Mouse (Mus musculus) CH12.LX (cell line): ENCODE results near the gene Dusp16. TPM values are rescaled to one million over a fixed set of nuclear protein-coding genes. Genes with fewer than 3 reads are reported as not detected.

Source experiments
- DNase-seq: peaks from one replicate; pipeline ENCODE4 v3.0.0-alpha.2; 2013; ENCODE audit errors: extremely low read depth
- H3K27ac ChIP-seq: 2 replicates; pipeline ENCODE4 v1.5.1; 2012; ENCODE audit warnings: low read depth, mild to moderate bottlenecking, control low read depth, moderate library complexity; ENCODE audit not compliant: insufficient read depth
- H3K27me3 ChIP-seq: replicated peaks from 2 replicates; pipeline ENCODE3; 2012; ENCODE audit warnings: inconsistent platforms
- H3K36me3 ChIP-seq, 2 experiments: replicated peaks in 1 of 2; 2 replicates each; pipeline versions ENCODE3 to v1.6.1; 2012; ENCODE audit warnings: inconsistent platforms in 1 of 2, low read length in 1 of 2, mild to moderate bottlenecking in 1 of 2, mixed read lengths in 1 of 2, moderate library complexity in 1 of 2; ENCODE audit not compliant: control insufficient read depth in 1 of 2, insufficient read depth in 1 of 2
- H3K4me1 ChIP-seq, 2 experiments: 2 replicates each; pipeline ENCODE4 v1.6.1; 2012; ENCODE audit warnings: inconsistent platforms in 1 of 2, moderate library complexity in 1 of 2; ENCODE audit not compliant: insufficient read depth in 2 of 2, control insufficient read depth in 1 of 2
- H3K4me2 ChIP-seq: 2 replicates; pipeline ENCODE4 v1.6.1; 2012; ENCODE audit warnings: low read depth, mild to moderate bottlenecking, control low read depth; ENCODE audit not compliant: poor library complexity, insufficient read depth, severe bottlenecking
- H3K4me3 ChIP-seq, 3 experiments: fragments of 150-350 bp in 1 of 3; sonication (generic) in 1 of 3; replicated peaks in 1 of 3; 2 replicates each; pipeline versions ENCODE3 to v1.5.1; 2011 to 2012; ENCODE audit warnings: low read depth in 2 of 3, low read length in 2 of 3, mild to moderate bottlenecking in 2 of 3, moderate library complexity in 2 of 3, control low read depth in 1 of 3, improper control_type of control experiment in 1 of 3, inconsistent platforms in 1 of 3, mixed read lengths in 1 of 3; ENCODE audit not compliant: poor library complexity in 1 of 3
- H3K79me2 ChIP-seq: replicated peaks from 2 replicates; pipeline ENCODE4 v1.6.1; 2012; ENCODE audit warnings: mild to moderate bottlenecking, moderate library complexity; ENCODE audit not compliant: control insufficient read depth, poor library complexity, insufficient read depth, severe bottlenecking; ENCODE audit errors: extremely low read depth
- H3K9ac ChIP-seq: 2 replicates; pipeline ENCODE4 v1.6.1; 2012; ENCODE audit warnings: low read depth, mild to moderate bottlenecking, control low read depth, moderate library complexity; ENCODE audit not compliant: insufficient read depth
- H3K9me3 ChIP-seq: replicated peaks from 2 replicates; pipeline ENCODE3; 2012; ENCODE audit warnings: low read length, inconsistent platforms, mixed read lengths
- BHLHE40 ChIP-seq: IDR thresholded peaks from 2 replicates; pipeline ENCODE4 v1.6.1; 2011; ENCODE audit warnings: mild to moderate bottlenecking, low read depth, low read length, improper control_type of control experiment
- CHD1 ChIP-seq: IDR thresholded peaks from 2 replicates; pipeline ENCODE4 v1.6.1; 2012; ENCODE audit warnings: low read depth, low read length, improper control_type of control experiment, inconsistent platforms
- CHD2 ChIP-seq: IDR thresholded peaks from 2 replicates; pipeline ENCODE4 v1.6.1; 2011; ENCODE audit warnings: low read length, improper control_type of control experiment
- ELF1 ChIP-seq: IDR thresholded peaks from 2 replicates; pipeline ENCODE4 v1.6.1; 2014; ENCODE audit warnings: low read depth, mild to moderate bottlenecking, inconsistent platforms, low read length, improper control_type of control experiment
- EP300 ChIP-seq: IDR thresholded peaks from 2 replicates; pipeline ENCODE4 v1.6.1; 2011; ENCODE audit warnings: low read length, improper control_type of control experiment
- ETS1 ChIP-seq: conservative IDR thresholded peaks from 2 replicates; pipeline ENCODE4 v1.6.1; 2012; ENCODE audit warnings: low read depth, mild to moderate bottlenecking, inconsistent platforms, low read length, improper control_type of control experiment, moderate library complexity
- GABPA ChIP-seq: IDR thresholded peaks from 2 replicates; pipeline ENCODE4 v1.6.1; 2012; ENCODE audit warnings: low read depth, low read length, improper control_type of control experiment, inconsistent platforms; ENCODE audit not compliant: insufficient replicate concordance
- IRF4 ChIP-seq: IDR thresholded peaks from 2 replicates; pipeline ENCODE4 v1.6.1; 2014; ENCODE audit warnings: low read depth, mild to moderate bottlenecking, inconsistent platforms, low read length, improper control_type of control experiment
- JUND ChIP-seq: conservative IDR thresholded peaks from 2 replicates; pipeline ENCODE4 v1.6.1; 2011; ENCODE audit warnings: low read depth, low read length, improper control_type of control experiment
- KAT2A ChIP-seq: IDR thresholded peaks from 2 replicates; pipeline ENCODE4 v1.6.1; 2012; ENCODE audit warnings: low read length, improper control_type of control experiment, inconsistent platforms; ENCODE audit not compliant: insufficient replicate concordance
- MAFK ChIP-seq: IDR thresholded peaks from 2 replicates; pipeline ENCODE4 v1.6.1; 2011; ENCODE audit warnings: low read length, improper control_type of control experiment; ENCODE audit not compliant: insufficient replicate concordance
- MAX ChIP-seq: IDR thresholded peaks from 2 replicates; pipeline ENCODE4 v1.6.1; 2011; ENCODE audit warnings: low read length, improper control_type of control experiment
- MAZ ChIP-seq: IDR thresholded peaks from 2 replicates; pipeline ENCODE4 v1.6.1; 2012; ENCODE audit warnings: low read depth, mild to moderate bottlenecking, inconsistent platforms, low read length, improper control_type of control experiment, moderate library complexity
- MEF2A ChIP-seq: IDR thresholded peaks from 2 replicates; pipeline ENCODE4 v1.6.1; 2014; ENCODE audit warnings: low read depth, mild to moderate bottlenecking, inconsistent platforms, low read length, improper control_type of control experiment, borderline replicate concordance
- MXI1 ChIP-seq: IDR thresholded peaks from 2 replicates; pipeline ENCODE4 v1.6.1; 2011; ENCODE audit warnings: mild to moderate bottlenecking, low read depth, low read length, improper control_type of control experiment
- MYC ChIP-seq: IDR thresholded peaks from 2 replicates; pipeline ENCODE4 v1.6.1; 2011; ENCODE audit warnings: low read depth, mild to moderate bottlenecking, improper control_type of control experiment, low read length
- NRF1 ChIP-seq: IDR thresholded peaks from 2 replicates; pipeline ENCODE4 v1.6.1; 2014; ENCODE audit warnings: low read depth, mild to moderate bottlenecking, inconsistent platforms, low read length, improper control_type of control experiment, moderate library complexity
- POLR2A ChIP-seq: IDR thresholded peaks from 2 replicates; pipeline ENCODE4 v1.6.1; 2011; ENCODE audit warnings: low read depth, mild to moderate bottlenecking, improper control_type of control experiment, low read length
- POLR2AphosphoS2 ChIP-seq: IDR thresholded peaks from 2 replicates; pipeline ENCODE4 v1.6.1; 2011; ENCODE audit warnings: low read depth, low read length, improper control_type of control experiment
- RCOR1 ChIP-seq: conservative IDR thresholded peaks from 2 replicates; pipeline ENCODE4 v1.6.1; 2012; ENCODE audit warnings: low read depth, mild to moderate bottlenecking, inconsistent platforms, low read length, improper control_type of control experiment
- SIN3A ChIP-seq: IDR thresholded peaks from 2 replicates; pipeline ENCODE4 v1.6.1; 2012; ENCODE audit warnings: low read length, improper control_type of control experiment, inconsistent platforms
- TBP ChIP-seq: conservative IDR thresholded peaks from 2 replicates; pipeline ENCODE4 v1.6.1; 2011; ENCODE audit warnings: low read depth, low read length, improper control_type of control experiment
- UBTF ChIP-seq: IDR thresholded peaks from 2 replicates; pipeline ENCODE4 v1.6.1; 2012; ENCODE audit warnings: low read depth, mild to moderate bottlenecking, inconsistent platforms, low read length, improper control_type of control experiment, moderate library complexity
- USF1 ChIP-seq: IDR thresholded peaks from 2 replicates; pipeline ENCODE4 v1.6.1; 2014; ENCODE audit warnings: low read depth, mild to moderate bottlenecking, inconsistent platforms, low read length, improper control_type of control experiment
- USF2 ChIP-seq: conservative IDR thresholded peaks from 2 replicates; pipeline ENCODE4 v1.6.1; 2011; ENCODE audit warnings: low read depth, low read length, improper control_type of control experiment
- ZKSCAN1 ChIP-seq: IDR thresholded peaks from 2 replicates; pipeline ENCODE4 v1.6.1; 2012; ENCODE audit warnings: low read depth, inconsistent platforms, low read length, improper control_type of control experiment, borderline replicate concordance
- ZMIZ1 ChIP-seq: IDR thresholded peaks from 2 replicates; pipeline ENCODE4 v1.6.1; 2012; ENCODE audit warnings: low read depth, mild to moderate bottlenecking, inconsistent platforms, low read length, improper control_type of control experiment
- ZNF384 ChIP-seq: IDR thresholded peaks from 2 replicates; pipeline ENCODE4 v1.6.1; 2012; ENCODE audit warnings: low read depth, low read length, improper control_type of control experiment, inconsistent platforms
- dilution Hi-C: fragments of 300-500 bp; cut with MboI; formaldehyde crosslinking; loops from 2 replicates; pipeline ENCODE4 v1.14.3; 2020; ENCODE audit warnings: low sequenced_read_pairs; ENCODE audit not compliant: extremely low pct_unique_long_range_greater_than_20kb, extremely low pct_ligation_motif_present
- in situ Hi-C: fragments of 300-500 bp; cut with MboI; formaldehyde crosslinking; loops from 3 replicates; pipeline ENCODE4 v1.14.3; 2019; ENCODE audit warnings: low sequenced_read_pairs, low pct_ligation_motif_present, low pct_unique_long_range_greater_than_20kb, mixed read lengths
- polyA plus RNA-seq: library from polyadenylated mRNA; unstranded; fragments of >175 nt; gene quantifications from 2 replicates; pipeline ENCODE4 v1.2.1, GENCODE M21; 2012; ENCODE audit warnings: low read depth; ENCODE audit not compliant: insufficient read length
- total RNA-seq, 2 experiments: library from RNA; depleted of rRNA; stranded (reverse); fragments of 300-350 nt in 1 of 2; fragments of >200 nt in 1 of 2; gene quantifications; 2 replicates each; pipeline ENCODE4 v1.2.3; 2012 to 2014

Gene Dusp16
- total and polyA plus RNA-seq, 3 experiments: 3.7 to 13.1 (median 10.6) TPM

DNA sequence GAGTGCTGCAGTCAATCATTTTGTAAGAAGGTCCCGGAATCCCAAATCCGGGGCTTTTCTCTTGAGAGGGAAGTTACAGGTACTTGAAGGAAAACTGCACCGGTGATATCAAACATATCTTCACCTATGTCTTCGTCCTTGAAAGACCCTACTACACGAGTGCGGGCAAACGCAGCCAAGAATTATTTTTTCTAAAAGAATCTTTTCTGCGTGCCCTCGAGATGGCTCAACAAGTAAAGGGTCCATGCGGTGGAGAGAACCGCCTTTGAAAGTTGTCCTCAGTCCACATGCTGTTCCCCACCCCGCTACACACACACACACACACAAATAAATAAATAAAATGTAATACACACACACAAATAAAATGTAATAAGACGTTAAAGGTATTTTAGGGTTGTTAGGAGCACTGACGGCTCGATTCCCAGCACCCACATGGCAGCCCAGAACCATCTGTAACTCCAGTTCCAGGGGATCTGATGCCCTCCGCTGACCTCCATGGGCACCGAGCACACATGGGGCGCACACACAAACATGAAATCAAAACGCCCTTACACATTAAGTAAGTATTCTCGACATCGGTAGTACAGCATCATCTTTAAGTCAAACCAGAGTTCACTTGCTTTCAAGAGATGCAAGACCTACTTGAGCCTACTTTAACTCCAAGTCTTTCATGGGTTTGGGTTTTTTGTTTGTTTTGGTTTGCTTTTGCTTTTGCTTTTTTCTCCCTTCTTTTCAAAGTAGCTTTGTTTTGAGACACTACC, 801 bp upstream of the Dusp16 start:
- in situ Hi-C loops (no loop called here), dilution Hi-C loops (no loop called here)
- TF ChIP-seq ELF1 (no peak), POLR2AphosphoS2 (no peak), SIN3A (no peak; the same call in 1 of the 2 replicates), ZNF384 (no peak), CHD1 (no peak), ETS1 (no peak), MAFK (no peak), RCOR1 (no peak), CHD2 (no peak)
- H3K27ac ChIP-seq: no peak overlapping the region; the same call in 1 of the 2 replicates
- H3K9me3 ChIP-seq: no peaks in the 10 kb centered on the region
- H3K27me3 ChIP-seq: peaks cover 2% of the 10 kb centered on the region
- H3K9ac ChIP-seq: peak overlapping the region; percentile 91
- H3K4me2 ChIP-seq: peak overlapping the region; percentile 84
- peak overlapping the region; percentile 37 to 64 (median 55) for H3K4me3 ChIP-seq
- peaks cover 25% of the 10 kb centered on the region for H3K79me2 ChIP-seq
- H3K4me1 ChIP-seq: peaks cover 3 to 20% of the 10 kb centered on the region in 2 experiments
- peaks cover 0 to 4% of the 10 kb centered on the region in 2 experiments for H3K36me3 ChIP-seq
- no peak for DNase-seq

DNA sequence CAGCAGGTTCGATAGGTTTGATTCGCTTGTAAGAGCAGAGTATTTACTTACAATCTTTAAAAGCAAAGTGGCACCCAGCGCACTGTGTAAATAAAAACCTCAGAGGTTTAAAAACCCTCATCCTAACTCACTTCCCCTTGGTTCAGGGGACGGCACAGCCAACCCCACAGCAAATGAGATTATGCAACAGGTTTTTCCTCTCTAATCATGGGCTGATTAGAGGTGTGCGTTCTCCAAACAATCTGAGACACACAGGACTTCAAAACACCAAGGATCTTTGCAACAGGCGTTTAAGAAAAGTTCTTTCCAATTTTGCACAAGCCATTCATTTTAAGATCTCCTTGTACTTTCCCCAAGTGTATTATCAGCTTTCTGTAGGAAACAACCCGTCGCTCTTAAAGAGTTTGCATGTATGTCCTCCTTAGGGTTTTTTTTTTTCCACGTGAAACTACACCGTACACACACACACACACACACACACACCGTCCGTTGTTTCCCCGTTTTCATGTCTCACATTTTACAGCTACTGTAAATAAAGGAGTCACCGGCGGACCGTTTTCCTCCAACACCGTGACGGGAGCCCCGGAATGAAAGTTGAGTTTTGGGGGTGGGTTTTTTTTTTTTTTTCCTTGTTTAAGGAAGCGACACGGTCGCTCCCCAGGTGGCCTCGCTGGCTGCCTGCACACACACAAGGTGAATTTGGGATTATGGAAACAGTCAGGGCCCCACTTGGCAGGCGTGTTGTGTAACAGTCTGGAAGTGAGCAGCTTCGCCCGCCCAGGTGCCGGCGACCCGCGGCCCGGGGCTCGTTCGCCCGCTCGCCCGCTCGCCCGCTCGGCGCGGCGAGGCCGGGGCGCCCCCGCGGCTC, 940 bp downstream of the Dusp16 start:
- peaks cover 3 to 31% of the 10 kb centered on the region in 2 experiments for H3K4me1 ChIP-seq
- H3K79me2 ChIP-seq: peaks cover 40% of the 10 kb centered on the region
- H3K27ac ChIP-seq: peak overlapping the region; percentile 51; the same call in 1 of the 2 replicates
- H3K4me2 ChIP-seq: peak overlapping the region; percentile 94
- dilution Hi-C loops: no loop called here
- peak; percentile 52 for DNase-seq
- H3K9ac ChIP-seq: peak overlapping the region; percentile 91
- H3K36me3 ChIP-seq: peaks cover 0 to 13% of the 10 kb centered on the region in 2 experiments
- peak overlapping the region; percentile 74 to 77 (median 76) for H3K4me3 ChIP-seq
- in situ Hi-C loops: no loop called here
- H3K9me3 ChIP-seq: no peaks in the 10 kb centered on the region
- peaks cover 2% of the 10 kb centered on the region for H3K27me3 ChIP-seq
- TF ChIP-seq MXI1 (peak; percentile 89), USF2 (no peak), GABPA (no peak), MEF2A (0 out of 2 replicates have a peak, but pooled peaks have one; percentile 20), ZNF384 (peak; percentile 91), KAT2A (no peak), CHD2 (no peak), UBTF (peak; percentile 70; the same call in 1 of the 2 replicates), MAFK (no peak), ELF1 (0 out of 2 replicates have a peak, but pooled peaks have one; percentile 33), EP300 (peak; percentile 58), NRF1 (no peak), IRF4 (peak; percentile 69), POLR2A (peak; percentile 14; the same call in 1 of the 2 replicates), TBP (no peak; the same call in 1 of the 2 replicates), JUND (0 out of 2 replicates have a peak, but pooled peaks have one; percentile 25), ZKSCAN1 (no peak), MAX (no peak), MAZ (0 out of 2 replicates have a peak, but pooled peaks have one; percentile 12), BHLHE40 (peak; percentile 69), ZMIZ1 (no peak), MYC (0 out of 2 replicates have a peak, but pooled peaks have one; percentile 27), POLR2AphosphoS2 (no peak), USF1 (no peak)
